Mouse (Mus musculus) thymus, postnatal 0 days (tissue): ENCODE data around the gene Rabgap1l. TPM values are rescaled to one million over a fixed set of nuclear protein-coding genes. Genes with fewer than 3 reads are reported as not detected.
"Not testable (repeated sequence)": the region's sequence is repeated elsewhere in the genome, so short reads cannot be mapped to it uniquely, and the experiment has no call there.

Experiments
- DNase-seq: peaks from one replicate; pipeline ENCODE4 v3.0.0-alpha.2; 2015; ENCODE audit warnings: low spot score
- polyA plus RNA-seq: library from polyadenylated mRNA; unstranded; fragments of >200 nt; fragmentation: Nextera tagmentation; extraction: Ambion mirVana; gene quantifications from 2 replicates; pipeline ENCODE4 v1.2.1, GENCODE M21; 2015

Rabgap1l gene
- polyA plus RNA-seq, 1 experiment from 2014 or later, result 88.0 TPM

GRCm38 (mm10) chr1:160286400-160287057, 506.5 kb downstream of the Rabgap1l start:
- DNase-seq, result no peak

GRCm38 (mm10) chr1:160284241-160284640, 508.8 kb downstream of the Rabgap1l start:
- no peak for DNase-seq

- not testable (repeated sequence) for DNase-seq
Observed at GRCm38 (mm10) chr1:160282166-160282874, 510.7 kb downstream of the Rabgap1l start.

- DNase-seq, result no peak
Observed at GRCm38 (mm10) chr1:160281337-160282084, 511.5 kb downstream of the Rabgap1l start.

GRCm38 (mm10) chr1:160280603-160281002, 512.4 kb downstream of the Rabgap1l start:
- DNase-seq, result no peak

- DNase-seq, result no peak
Observed at GRCm38 (mm10) chr1:160277940-160278682, 514.9 kb downstream of the Rabgap1l start.

GRCm38 (mm10) chr1:160275248-160275647, 517.8 kb downstream of the Rabgap1l start:
- no peak for DNase-seq

GRCm38 (mm10) chr1:160273133-160273743, 519.8 kb downstream of the Rabgap1l start:
- DNase-seq, result no peak

- DNase-seq, result no peak
Observed at GRCm38 (mm10) chr1:160271282-160271967, 521.6 kb downstream of the Rabgap1l start.

GRCm38 (mm10) chr1:160268322-160268721, 524.7 kb downstream of the Rabgap1l start:
- peak; percentile 36 for DNase-seq

GRCm38 (mm10) chr1:160263630-160264346, 529.2 kb downstream of the Rabgap1l start:
- DNase-seq, result no peak

GRCm38 (mm10) chr1:160263053-160263452, 530.0 kb downstream of the Rabgap1l start:
- no peak for DNase-seq

- DNase-seq, result no peak
Observed at GRCm38 (mm10) chr1:160262415-160262814, 530.6 kb downstream of the Rabgap1l start.

GRCm38 (mm10) chr1:160261849-160262248, 531.2 kb downstream of the Rabgap1l start:
- no peak for DNase-seq

GRCm38 (mm10) chr1:160260605-160261004, 532.4 kb downstream of the Rabgap1l start:
- DNase-seq, result no peak

- no peak for DNase-seq
Observed at GRCm38 (mm10) chr1:160259884-160260283, 533.1 kb downstream of the Rabgap1l start.

GRCm38 (mm10) chr1:160253108-160253507, 539.9 kb downstream of the Rabgap1l start:
- DNase-seq, result no peak

- no peak for DNase-seq
Observed at GRCm38 (mm10) chr1:160251388-160252007, 541.5 kb downstream of the Rabgap1l start.

GRCm38 (mm10) chr1:160250782-160251181, 542.2 kb downstream of the Rabgap1l start:
- DNase-seq, result no peak
